In genomic region chr14:61606088-61606487, GRCm38 (mm10) we compare ENCODE assay signal across 2 mouse cellular contexts. TPM values are rescaled to one million over a fixed set of nuclear protein-coding genes. Genes with fewer than 3 reads are reported as not detected.
"Had no signal": no experiment of that assay in that cellular context is flagged by ENCODE, and none has a peak within 500 bp of the region (broad histone marks: within the 10 kb centered on the region; RNA-seq: fewer than 3 reads in every experiment).

No protein-coding gene starts in this region.

RNA-seq across cellular contexts. Expression of gene Kcnrg, which starts 1.2 kb away (rescaled TPM):
- total RNA-seq: heart, postnatal 36 days had no signal
- polyA plus RNA-seq: large intestine, adult 2 months had no signal
